Mouse (Mus musculus) common myeloid progenitor, adult 5-6 weeks (primary cell): ENCODE results near the gene Rnf185. TPM values are rescaled to one million over a fixed set of nuclear protein-coding genes. Genes with fewer than 3 reads are reported as not detected.

Experiments used
- ATAC-seq: replicated peaks from 2 replicates; pipeline ENCODE4 v1.8.0; 2016; ENCODE audit warnings: low read depth, mild to moderate bottlenecking, moderate TSS enrichment, inconsistent platforms; ENCODE audit not compliant: poor library complexity, severe bottlenecking
- total RNA-seq: library from RNA; stranded (forward); fragments of 200-1000, 187-1606 nt; gene quantifications from 2 replicates; pipeline ENCODE4 v1.2.3, GENCODE M21; 2017

Rnf185 gene
- total RNA-seq, 1 experiment from 2014 or later, result 8.4 TPM

- no peak for ATAC-seq
Measured at GRCm38 (mm10) chr11:3369449-3369848, 82.7 kb downstream of the Rnf185 start.

GRCm38 (mm10) chr11:3368983-3369382, 83.2 kb downstream of the Rnf185 start:
- ATAC-seq, result no peak

- no peak for ATAC-seq
Measured at GRCm38 (mm10) chr11:3366411-3366810, 85.8 kb downstream of the Rnf185 start.

Other genes with a start within 250 kb of the Rnf185 start
- gene Eif4enif1, start 250.0 kb downstream of the Rnf185 start, total RNA-seq, result 58.9 and 75.0 TPM in 2 replicates
- 277 and 286 TPM in 2 replicates for gene Drg1, start 185.9 kb downstream of the Rnf185 start, total RNA-seq
- 67.6 and 72.7 TPM in 2 replicates for gene Patz1, start 163.5 kb downstream of the Rnf185 start, total RNA-seq
- 26.5 and 33.6 TPM in 2 replicates for gene Pik3ip1, start 122.0 kb downstream of the Rnf185 start, total RNA-seq
- 13.8 and 28.4 TPM in 2 replicates for gene Limk2, start 43.2 kb downstream of the Rnf185 start, total RNA-seq
- gene Pla2g3, start 35.9 kb upstream of the Rnf185 start, total RNA-seq, result not detected in 2 replicates
- not detected in 2 replicates for gene Inpp5j, start 52.5 kb upstream of the Rnf185 start, total RNA-seq
- gene Selenom, start 62.3 kb upstream of the Rnf185 start, total RNA-seq, result 3.2 and 3.7 TPM in 2 replicates
- 5.2 and 6.9 TPM in 2 replicates for gene Smtn, start 88.2 kb upstream of the Rnf185 start, total RNA-seq
- 34.8 and 38.4 TPM in 2 replicates for gene Morc2a, start 196.8 kb upstream of the Rnf185 start, total RNA-seq